Mouse (Mus musculus) testis, adult 10 weeks (tissue): ENCODE data around the gene Prame. TPM values are rescaled to one million over a fixed set of nuclear protein-coding genes. Genes with fewer than 3 reads are reported as not detected.

Source experiments
- polyA plus RNA-seq: library from polyadenylated mRNA; stranded (reverse); fragments of 350-450 nt; fragmentation: Illumina TruSeq; extraction: RNeasy Lipid Tissue Mini Kit (QIAGEN cat#74804); gene quantifications from one replicate; pipeline ENCODE4 v1.2.3, GENCODE M21; 2014; ENCODE audit warnings: low read depth, low replicate concordance

Prame gene
- 25.3 TPM for polyA plus RNA-seq

DNA sequence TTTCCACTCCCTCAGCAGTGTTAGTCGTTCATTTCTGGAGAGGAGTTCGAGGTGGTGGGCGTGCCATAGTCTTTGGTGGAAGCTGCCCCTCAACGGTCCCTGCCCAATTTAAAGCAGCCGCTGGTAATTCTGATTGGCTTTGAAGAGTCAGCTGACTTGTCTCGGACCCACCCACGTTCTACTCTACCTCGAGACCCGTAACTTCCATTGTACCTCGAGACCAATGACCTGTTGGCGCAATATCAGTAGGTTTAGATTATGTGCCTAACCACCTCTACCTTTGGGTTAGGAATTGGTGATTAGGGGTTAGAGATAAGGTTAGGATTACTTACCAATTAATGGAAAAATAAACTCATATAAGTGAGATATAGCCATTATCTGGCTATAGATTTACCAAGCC, at the start of gene Prame:
Gene Prame (minus strand): TSS at position 101 of the 400 bp plus-strand sequence.

DNA sequence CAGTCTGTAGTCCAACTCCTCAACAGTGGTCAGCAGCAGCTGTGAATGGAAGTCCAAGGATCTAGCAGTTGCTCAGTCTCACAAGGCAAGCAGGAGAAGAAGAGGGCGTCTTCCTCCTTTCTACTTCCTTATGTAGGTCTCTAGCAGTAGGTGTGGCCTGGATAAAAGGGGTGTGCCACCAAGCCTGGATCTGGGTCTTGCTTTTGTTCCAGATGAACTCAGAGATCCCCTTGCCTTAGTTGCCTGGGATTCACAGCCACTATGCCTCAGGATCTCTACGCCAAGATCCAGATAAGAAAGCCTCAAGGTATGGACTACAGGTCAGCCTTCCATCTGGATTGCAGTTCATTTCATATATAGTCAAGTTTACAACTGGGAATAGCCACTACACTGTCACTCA, 28.8 kb downstream of the Prame start, which contains the start of gene Nxf7:
Gene Nxf7 (minus strand): TSS at position 101 of the 400 bp plus-strand sequence.

Other genes starting within 250 kb of the Prame start
- gene Gm7903, start 193.9 kb downstream of the Prame start, polyA plus RNA-seq, result 15.6 TPM
- 21.4 TPM for gene AV320801, start 133.1 kb downstream of the Prame start, polyA plus RNA-seq
- gene Nxf7, start 28.9 kb downstream of the Prame start, polyA plus RNA-seq, result 1.4 TPM
- 158 TPM for gene Tcp11x2, start 66.1 kb upstream of the Prame start, polyA plus RNA-seq
- 673 TPM for gene Tmsb15a, start 97.6 kb upstream of the Prame start, polyA plus RNA-seq
- gene Armcx5, start 115.0 kb upstream of the Prame start, polyA plus RNA-seq, result 11.7 TPM
- 31.2 TPM for gene Gprasp1, start 115.0 kb upstream of the Prame start, polyA plus RNA-seq
- gene Bhlhb9, start 169.9 kb upstream of the Prame start, polyA plus RNA-seq, result 16.4 TPM
- gene Gprasp2, start 211.3 kb upstream of the Prame start, polyA plus RNA-seq, result 27.8 TPM